Mouse (Mus musculus) cerebellum, postnatal 10 days (tissue): ENCODE results near the gene Barhl2.
A peak's percentile ranks its signal among the peaks of the same experiment; 100 is the strongest.

Source experiments
- DNase-seq, 2 experiments: peaks; one replicate each; pipeline ENCODE4 v3.0.0; 2021; ENCODE audit warnings: mixed read lengths in 2 of 2

The Barhl2 gene

DNA sequence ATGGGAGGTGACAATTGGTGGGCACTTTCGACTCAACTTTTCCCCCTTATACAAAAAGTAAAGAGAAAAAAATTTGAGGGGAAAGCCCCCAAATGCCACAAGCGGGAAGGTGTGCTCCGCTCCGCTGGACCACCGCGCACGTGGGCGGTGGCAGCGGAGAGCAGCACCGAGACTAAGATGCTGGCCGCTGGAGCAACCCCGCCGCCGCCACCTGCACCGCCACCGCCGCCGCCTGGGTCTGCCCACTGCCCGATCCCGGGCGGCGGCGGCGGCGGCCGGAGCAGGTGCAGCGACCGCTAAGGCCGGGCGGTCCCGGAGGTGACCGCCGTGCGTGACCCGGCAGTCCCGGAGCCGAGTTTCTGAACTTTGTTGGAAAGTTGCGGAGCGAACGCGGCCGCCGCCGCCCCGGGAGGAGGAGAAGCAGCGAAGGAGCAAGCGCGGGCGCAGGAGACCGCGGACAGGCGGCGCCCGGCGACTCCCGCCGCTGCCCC, at the start of gene Barhl2:
Gene Barhl2, minus strand, starts transcription at position 181 of the 491 bp plus-strand sequence.
- DNase-seq = no peak

GRCm38 (mm10) chr5:106506061-106506460, 48.1 kb upstream of the Barhl2 start:
- peak in 1 of 2 experiments; percentile 6 for DNase-seq

DNA sequence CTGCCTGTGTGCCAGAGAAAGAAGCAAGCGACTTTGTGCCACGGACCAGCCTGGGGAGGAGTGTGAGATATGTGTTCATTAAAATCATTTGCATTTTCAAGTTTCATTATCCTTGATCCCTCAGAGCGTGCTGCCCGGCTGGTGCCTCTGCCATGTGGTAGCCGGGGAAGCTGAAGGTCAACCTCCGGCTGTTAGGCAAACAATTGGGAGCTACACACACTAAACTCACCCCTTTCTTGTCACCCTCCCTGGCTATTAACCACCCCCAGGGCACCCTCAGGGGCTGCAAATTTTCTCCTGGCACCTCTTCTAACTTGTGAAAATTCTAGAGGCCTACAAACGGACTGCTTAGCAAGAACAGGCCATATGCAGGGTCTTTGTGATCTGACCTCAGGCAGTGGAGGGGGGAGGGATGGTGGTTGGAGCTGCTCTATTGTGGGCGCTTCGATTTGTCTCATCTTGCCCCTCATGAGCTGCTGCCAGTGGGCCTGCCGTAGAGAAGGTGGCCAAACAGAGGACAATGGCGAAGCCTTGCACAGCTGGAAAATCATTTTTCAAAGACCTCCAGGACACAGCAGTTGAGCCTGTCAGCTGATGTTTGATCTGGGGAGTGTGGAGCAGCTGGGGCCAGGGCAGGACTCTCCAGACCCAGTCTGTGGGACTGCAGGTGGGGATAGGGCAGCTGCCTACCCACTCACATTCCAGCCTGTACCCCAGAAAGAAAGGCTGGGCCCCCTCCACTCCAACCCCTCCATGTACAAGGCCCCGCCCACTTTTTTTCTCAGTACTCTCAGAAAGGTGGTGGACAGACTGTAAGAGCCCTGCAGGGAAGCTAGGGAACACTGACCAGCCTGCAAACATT, 44.9 kb upstream of the Barhl2 start:
- peak in 1 of 2 experiments; percentile 9 for DNase-seq

DNA sequence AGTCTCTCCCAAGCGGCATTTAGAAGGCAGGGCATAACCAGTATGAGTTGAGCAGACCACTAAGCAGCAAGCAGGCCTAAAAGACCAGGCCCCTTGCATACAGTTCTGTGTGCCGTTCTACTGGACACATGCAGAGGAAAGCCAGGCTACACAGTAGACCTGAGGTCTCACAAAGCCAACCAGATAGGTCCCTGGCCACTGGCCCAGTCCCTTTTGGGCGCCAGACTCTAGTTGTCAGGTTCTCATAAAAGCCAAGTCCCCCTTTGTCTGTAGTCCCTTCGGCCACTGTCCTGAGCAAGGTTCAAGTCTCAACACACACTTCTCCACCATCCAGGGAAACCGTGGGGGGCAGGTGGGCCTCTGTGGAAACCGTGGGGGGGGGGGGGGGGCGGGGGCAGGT, 44.3 kb upstream of the Barhl2 start:
- peak; percentile 47 to 61 for DNase-seq

DNA sequence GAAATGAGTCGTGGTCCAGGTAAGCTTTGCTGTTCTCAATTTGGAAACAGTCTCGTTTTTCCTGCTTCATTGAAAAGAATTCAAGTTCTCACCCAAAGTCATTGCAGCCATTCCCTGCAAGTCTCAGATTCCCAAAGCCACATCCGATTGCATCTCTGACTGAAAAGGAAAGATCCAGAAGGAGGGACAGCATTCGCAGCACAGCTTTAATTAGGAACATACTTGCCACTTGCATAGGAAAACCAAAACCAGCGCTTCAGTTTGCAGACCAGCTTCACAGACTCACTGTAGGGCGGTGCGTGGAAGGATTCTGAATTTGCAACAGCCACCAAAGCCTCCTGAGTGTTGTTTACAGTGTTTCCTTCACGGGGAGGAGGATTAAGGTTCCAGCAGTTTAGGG, 33.8 kb upstream of the Barhl2 start:
- DNase-seq = no peak

- DNase-seq = peak; percentile 44 to 47
Measured at GRCm38 (mm10) chr5:106472105-106472500, 14.1 kb upstream of the Barhl2 start.

GRCm38 (mm10) chr5:106471235-106472104, 13.5 kb upstream of the Barhl2 start:
- DNase-seq = peak in 1 of 2 experiments; percentile 53

GRCm38 (mm10) chr5:106465129-106465790, 7.3 kb upstream of the Barhl2 start:
- peak; percentile 78 to 85 for DNase-seq

DNA sequence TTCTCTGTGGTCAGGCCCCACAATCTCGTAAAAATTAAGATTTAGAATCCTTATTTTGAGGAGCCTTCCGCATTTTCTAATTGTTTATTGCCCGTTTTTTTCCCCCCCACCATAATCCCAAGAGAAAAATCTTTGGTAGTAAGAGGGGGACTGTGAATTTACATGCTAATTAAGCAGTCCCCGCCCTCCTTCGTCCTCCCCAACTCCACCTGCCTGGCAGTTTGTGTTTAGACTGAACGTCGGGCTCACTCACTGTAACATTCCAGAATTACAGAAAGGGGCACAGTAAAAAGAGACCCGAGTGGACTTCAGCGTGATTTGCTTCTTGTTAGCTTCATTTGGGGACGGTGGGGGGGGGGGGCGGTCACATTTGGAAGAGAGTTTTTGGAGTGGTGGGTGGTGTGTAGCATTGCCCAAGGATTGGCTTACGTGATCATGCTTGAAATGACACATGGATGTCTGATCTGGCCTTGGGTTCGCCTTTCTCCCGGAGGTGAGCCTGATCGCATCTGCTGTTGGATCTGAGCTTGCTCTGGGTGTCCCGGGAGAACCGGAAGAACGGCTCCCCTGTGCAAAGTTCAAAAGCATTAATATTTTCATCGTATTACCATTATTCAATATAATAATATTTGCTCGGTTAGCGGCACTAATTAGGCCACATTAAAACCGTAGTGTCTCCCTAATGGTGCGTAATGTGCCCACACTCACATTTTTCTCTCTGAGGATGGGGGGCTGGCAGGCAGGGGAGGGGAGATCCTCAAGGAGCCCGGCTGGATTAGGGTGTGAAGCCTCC, 6.6 kb upstream of the Barhl2 start:
- peak; percentile 57 to 65 for DNase-seq

- peak; percentile 89 to 90 for DNase-seq
Measured at GRCm38 (mm10) chr5:106463661-106464191, 5.8 kb upstream of the Barhl2 start.

DNA sequence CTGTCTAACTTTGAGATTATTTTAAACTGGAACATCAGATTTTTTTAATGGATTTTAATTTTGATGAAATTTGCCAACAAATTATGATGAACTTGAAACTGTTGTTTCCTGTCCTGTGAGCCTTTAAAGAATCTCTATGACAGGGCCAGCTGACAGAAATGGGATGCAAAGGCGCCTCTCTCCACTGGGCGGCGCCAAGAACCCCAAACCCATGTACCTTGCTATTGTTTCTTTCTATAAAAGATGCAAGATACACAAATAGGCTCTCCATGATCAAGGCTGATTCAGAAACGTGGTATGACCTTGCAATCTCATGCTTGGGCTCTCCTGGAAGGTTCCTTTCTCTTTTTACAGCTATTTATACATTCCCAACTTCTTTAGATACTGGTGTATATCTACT, 3.9 kb upstream of the Barhl2 start:
- peak; percentile 85 for DNase-seq

DNA sequence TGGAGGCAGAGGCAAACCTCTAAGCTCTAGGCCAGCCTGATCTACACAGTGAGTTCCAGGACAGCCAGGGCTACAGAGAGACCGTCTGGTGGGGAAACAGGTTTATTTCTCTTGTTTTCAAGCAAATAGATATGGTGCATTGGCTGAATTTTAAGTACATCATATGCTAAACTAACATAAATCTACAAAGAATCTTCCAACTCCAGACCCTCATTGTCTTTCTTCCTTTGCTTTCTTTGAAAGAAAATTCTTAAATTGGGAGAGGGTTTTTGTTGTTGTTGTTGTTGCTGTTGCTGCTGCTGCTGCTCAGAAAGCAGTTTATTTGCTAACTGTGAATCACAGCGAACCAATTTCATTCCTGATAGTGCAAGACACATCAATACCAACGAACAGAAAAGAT, 3.5 kb upstream of the Barhl2 start:
- DNase-seq = no peak

- DNase-seq = peak in 1 of 2 experiments; percentile 16
Measured at GRCm38 (mm10) chr5:106460535-106460934, 2.6 kb upstream of the Barhl2 start.

GRCm38 (mm10) chr5:106460001-106460511, 2.1 kb upstream of the Barhl2 start:
- DNase-seq = peak; percentile 72 to 74

- peak; percentile 61 to 70 for DNase-seq
Measured at GRCm38 (mm10) chr5:106459120-106459641, 1.2 kb upstream of the Barhl2 start.

DNA sequence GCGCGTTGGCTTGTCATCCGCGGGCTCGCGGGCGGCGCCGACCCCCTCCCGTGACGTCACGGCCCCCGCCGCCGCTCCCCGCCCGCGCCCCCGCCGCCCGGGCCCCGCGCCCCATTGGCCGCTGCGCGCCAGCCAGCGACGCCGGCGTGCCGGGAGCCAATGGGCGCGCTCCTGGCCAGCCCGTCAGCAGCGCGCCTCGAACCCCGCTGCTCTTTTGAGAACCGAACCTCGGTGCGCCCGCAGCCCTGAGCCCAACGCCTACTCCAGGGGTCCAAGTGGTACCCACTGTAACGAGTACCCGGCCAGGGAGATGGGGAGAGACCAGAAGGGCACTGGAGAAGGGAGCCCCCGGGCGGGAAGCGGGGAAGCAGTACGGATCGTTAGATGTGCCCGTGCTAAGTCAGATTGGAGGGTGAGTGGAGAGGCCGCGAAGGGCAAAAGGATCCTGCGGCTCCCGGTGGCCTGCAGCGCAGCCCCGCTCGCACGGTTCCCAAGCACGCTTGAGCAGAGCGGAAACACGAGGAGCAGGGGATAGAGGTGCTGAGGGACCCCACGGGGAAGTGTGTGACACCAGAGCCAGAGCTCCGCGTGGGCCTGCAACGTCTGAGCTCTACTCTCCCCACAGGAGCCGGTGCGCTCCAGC, 632 bp upstream of the Barhl2 start:
- DNase-seq = peak; percentile 94 to 95

GRCm38 (mm10) chr5:106457111-106457925, 648 bp downstream of the Barhl2 start:
- DNase-seq = peak; percentile 63 to 73

DNA sequence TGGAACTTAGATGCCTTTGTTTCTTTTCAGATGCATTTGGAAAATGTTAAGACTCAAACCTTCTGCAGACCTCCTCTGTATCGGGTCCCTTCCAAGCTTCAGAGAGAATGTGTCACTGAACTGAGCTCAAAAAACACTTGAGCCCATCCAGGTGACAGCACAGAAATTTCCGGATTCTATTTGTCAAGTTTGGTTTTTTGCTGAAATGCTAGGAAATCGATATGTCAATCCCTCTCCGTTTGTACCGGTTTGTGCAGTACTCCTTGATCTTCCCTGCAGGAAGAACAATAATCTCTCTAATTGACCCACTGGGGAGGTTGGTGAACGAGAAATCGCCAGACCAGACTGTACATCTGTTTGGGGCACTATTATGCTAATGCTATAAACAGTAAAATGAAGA, 2.0 kb downstream of the Barhl2 start:
- peak in 1 of 2 experiments; percentile 30 for DNase-seq

GRCm38 (mm10) chr5:106455106-106455920, 2.7 kb downstream of the Barhl2 start:
- DNase-seq = peak; percentile 45 to 62
